Mouse (Mus musculus) embryonic fibroblast, embryonic 13.5 days (primary cell): ENCODE data around the gene Cntn2.

Experiments used
- CTCF ChIP-seq: IDR thresholded peaks from 2 replicates; pipeline ENCODE4 v1.5.1; 2011; ENCODE audit warnings: mild to moderate bottlenecking, control low read depth, low read length, moderate library complexity, borderline replicate concordance; ENCODE audit not compliant: insufficient read depth
- POLR2A ChIP-seq: IDR thresholded peaks from 2 replicates; pipeline ENCODE4 v1.6.1; 2011; ENCODE audit warnings: low read depth, mild to moderate bottlenecking, control low read depth, low read length, moderate library complexity

DNA sequence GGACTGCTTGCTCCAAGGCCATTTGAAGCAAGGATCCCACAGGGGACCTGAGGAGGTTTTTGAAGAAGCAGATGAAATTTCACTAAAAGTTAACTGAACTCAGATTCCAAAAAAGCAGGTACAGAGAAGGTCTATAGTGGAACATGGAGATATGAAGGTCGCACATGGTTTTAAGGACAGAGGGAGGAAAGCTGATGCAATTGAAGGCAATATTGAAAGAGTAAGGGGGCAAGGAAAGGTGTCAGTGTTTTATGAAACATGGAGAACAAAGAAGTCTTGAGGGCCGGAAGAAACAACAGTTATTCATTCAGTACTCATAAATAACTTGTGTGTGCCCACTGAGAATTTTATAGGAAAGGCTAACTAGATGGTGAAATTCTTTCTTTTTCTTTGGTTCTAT is 61.4 kb downstream of the Cntn2 start:
- TF ChIP-seq POLR2A (no peak), CTCF (no peak)
